Mouse (Mus musculus) intestine, postnatal 0 days (tissue): ENCODE data around the gene Plcg2. TPM values are rescaled to one million over a fixed set of nuclear protein-coding genes. Genes with fewer than 3 reads are reported as not detected.

Source experiments
- ATAC-seq: fragments of 200-750 bp; cut with Nextera tagmentation; 2 replicates; pipeline ENCODE4 v1.8.0; 2017; ENCODE audit warnings: mild to moderate bottlenecking, moderate TSS enrichment, moderate library complexity
- H3K27ac ChIP-seq: fragments of 300-500 bp; sonication (generic); 2 replicates; pipeline ENCODE4 v1.5.1; 2014; ENCODE audit warnings: mild to moderate bottlenecking, low read depth, low read length, moderate library complexity
- H3K27me3 ChIP-seq: fragments of 300-500 bp; sonication (generic); replicated peaks from 2 replicates; pipeline ENCODE4 v1.6.1; 2014; ENCODE audit warnings: low read length, mixed read lengths; ENCODE audit not compliant: control insufficient read depth, insufficient read depth
- H3K36me3 ChIP-seq: fragments of 300-500 bp; sonication (generic); 2 replicates; pipeline ENCODE4 v1.6.1; 2014; ENCODE audit warnings: mild to moderate bottlenecking, moderate library complexity; ENCODE audit not compliant: control insufficient read depth, insufficient read depth
- H3K4me1 ChIP-seq: fragments of 300-500 bp; sonication (generic); replicated peaks from 2 replicates; pipeline ENCODE4 v1.6.1; 2014; ENCODE audit warnings: antibody characterized with exemption, low read length, mixed read lengths; ENCODE audit not compliant: control insufficient read depth, insufficient read depth
- H3K4me2 ChIP-seq: fragments of 300-500 bp; sonication (generic); replicated peaks from 2 replicates; pipeline ENCODE4 v1.6.1; 2014; ENCODE audit warnings: low read depth, mild to moderate bottlenecking, moderate library complexity
- H3K4me3 ChIP-seq: fragments of 300-500 bp; sonication (generic); 2 replicates; pipeline ENCODE4 v1.5.1; 2014; ENCODE audit warnings: low read depth, low read length
- H3K9ac ChIP-seq: fragments of 300-500 bp; sonication (generic); 2 replicates; pipeline ENCODE4 v1.6.1; 2014; ENCODE audit warnings: mild to moderate bottlenecking, low read depth, low read length
- H3K9me3 ChIP-seq: fragments of 300-500 bp; sonication (generic); 2 replicates; pipeline ENCODE4 v1.6.1; 2016; ENCODE audit warnings: mixed run types; ENCODE audit not compliant: control insufficient read depth
- CTCF ChIP-seq: sonication (generic); IDR thresholded peaks from 2 replicates; pipeline ENCODE4 v1.5.1; 2016; ENCODE audit warnings: low read depth, mild to moderate bottlenecking, control low read depth, antibody characterized with exemption, moderate library complexity
- WGBS: fragments of 180-500 bp; shearing (Covaris S2); extraction: QIAGEN DNeasy Blood & Tissue Kit; methylation state at CpG from one replicate; pipeline ENCODE4 v1.1.7; 2014; 5-methylcytosine and 5-hydroxymethylcytosine counted together
- polyA plus RNA-seq: library from polyadenylated mRNA; unstranded; fragments of >200 nt; fragmentation: Nextera tagmentation; extraction: Ambion mirVana; gene quantifications from 2 replicates; pipeline ENCODE4 v1.2.1, GENCODE M21; 2015

The Plcg2 gene
- polyA plus RNA-seq, 1 experiment from 2014 or later = 1.5 TPM

DNA sequence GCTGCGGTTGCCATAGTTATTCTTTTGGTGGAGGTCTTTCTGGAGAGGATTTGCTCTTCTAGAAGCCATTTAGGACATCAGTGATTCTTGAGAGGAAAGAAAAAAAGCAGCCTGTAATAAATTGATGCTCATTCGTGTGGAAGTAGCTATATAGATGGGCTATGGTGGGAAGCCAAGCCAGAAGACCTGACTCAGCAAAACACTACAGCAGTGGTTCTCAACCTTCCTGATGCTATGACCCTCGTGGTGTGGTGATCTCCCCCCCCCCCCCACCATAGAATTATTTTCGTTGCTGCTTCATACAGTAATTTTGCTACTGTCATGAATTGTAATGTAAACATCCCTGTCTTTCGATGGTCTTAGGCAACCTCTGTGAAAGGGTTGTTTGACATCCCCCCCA, 134.4 kb downstream of the Plcg2 start:
- no peak for TF ChIP-seq CTCF
- Histone ChIP-seq H3K9ac (no peak overlapping the region), H3K4me3 (no peak overlapping the region), H3K27ac (no peak overlapping the region), H3K4me1 (no peaks in the 10 kb centered on the region), H3K9me3 (no peaks in the 10 kb centered on the region), H3K4me2 (no peak overlapping the region), H3K36me3 (no peaks in the 10 kb centered on the region), H3K27me3 (no peaks in the 10 kb centered on the region)
- ATAC-seq = no peak
- WGBS = 72% methylated on average over 5 of the region's 5 CpGs

DNA sequence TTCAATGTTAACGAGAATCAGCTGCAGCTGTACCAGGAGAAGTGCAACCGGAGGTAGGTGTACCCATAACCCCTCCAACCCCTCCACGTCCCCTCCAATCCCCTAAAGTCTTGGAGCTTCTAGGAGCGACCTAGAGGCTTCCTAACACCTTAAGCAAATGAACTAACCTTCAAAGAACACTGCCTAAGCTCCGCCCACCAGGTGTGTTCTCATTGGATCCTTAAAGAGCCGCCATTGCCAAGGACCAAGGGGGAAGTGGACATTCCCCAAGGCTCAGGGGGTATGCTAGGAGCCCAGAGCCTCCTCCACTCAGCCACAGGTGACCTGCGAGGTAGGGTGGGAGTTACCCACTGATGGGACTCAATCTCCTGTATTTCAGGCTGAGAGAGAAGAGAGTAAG, 136.3 kb downstream of the Plcg2 start:
- H3K9me3 ChIP-seq = no peaks in the 10 kb centered on the region
- H3K27me3 ChIP-seq = no peaks in the 10 kb centered on the region
- H3K36me3 ChIP-seq = no peaks in the 10 kb centered on the region
- H3K4me3 ChIP-seq = no peak overlapping the region
- H3K9ac ChIP-seq = no peak overlapping the region
- 90% methylated on average over 7 of the region's 7 CpGs for WGBS
- H3K27ac ChIP-seq = no peak overlapping the region
- no peak for ATAC-seq
- H3K4me1 ChIP-seq = no peaks in the 10 kb centered on the region
- no peak for TF ChIP-seq CTCF
- no peak overlapping the region for H3K4me2 ChIP-seq

- no peaks in the 10 kb centered on the region for H3K36me3 ChIP-seq
- no peaks in the 10 kb centered on the region for H3K4me1 ChIP-seq
- H3K27ac ChIP-seq = no peak overlapping the region
- ATAC-seq = no peak
- 64% methylated on average over 3 of the region's 3 CpGs for WGBS
- H3K27me3 ChIP-seq = no peaks in the 10 kb centered on the region
- H3K4me3 ChIP-seq = no peak overlapping the region
- peaks cover 4% of the 10 kb centered on the region; the same call in 1 of the 2 replicates for H3K9me3 ChIP-seq
- no peak overlapping the region for H3K9ac ChIP-seq
- H3K4me2 ChIP-seq = no peak overlapping the region
- TF ChIP-seq CTCF = peak; percentile 34
Observed at GRCm38 (mm10) chr8:117637462-117637861, 139.4 kb downstream of the Plcg2 start.

DNA sequence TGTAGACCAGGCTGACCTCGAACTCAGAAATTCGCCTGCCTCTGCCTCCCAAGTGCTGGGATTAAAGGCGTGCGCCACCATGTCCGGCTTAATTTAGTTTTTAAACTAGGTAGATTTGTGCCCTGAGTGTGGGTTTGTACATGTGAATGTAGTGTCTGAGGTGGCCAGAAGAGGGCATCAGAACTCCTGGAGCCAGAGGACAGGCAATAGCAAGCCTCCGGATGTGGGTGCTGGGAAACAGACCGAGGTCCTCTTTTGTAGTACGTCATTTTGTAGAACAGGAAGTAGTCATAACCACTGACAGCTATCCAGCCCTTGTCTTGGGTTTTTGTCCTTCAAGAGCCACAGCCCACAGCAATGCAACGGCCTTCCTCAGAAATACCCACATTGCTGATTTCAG, 141.5 kb downstream of the Plcg2 start:
- WGBS = 95% methylated on average over 9 of the region's 9 CpGs

DNA sequence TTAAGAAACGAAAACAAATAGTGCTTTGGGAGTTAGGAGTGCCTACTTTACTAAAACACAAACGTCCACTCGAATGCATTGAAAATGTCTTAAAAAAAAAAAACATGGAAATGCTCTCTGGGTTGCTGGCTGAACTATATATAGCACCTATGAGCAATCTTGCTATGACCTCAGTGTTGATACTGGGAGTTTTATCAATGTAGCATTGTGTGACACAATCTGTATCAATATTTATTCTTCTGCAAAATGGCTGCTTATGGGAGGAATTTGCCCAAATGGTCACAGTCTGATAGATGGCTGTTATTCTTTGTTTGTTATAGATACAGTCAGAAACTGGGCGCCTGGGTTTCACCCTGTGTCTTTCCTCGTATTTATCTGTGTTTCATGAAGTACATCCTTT, 147.4 kb downstream of the Plcg2 start:
- ATAC-seq = no peak
- no peak overlapping the region for H3K4me2 ChIP-seq
- no peak overlapping the region for H3K27ac ChIP-seq
- no peaks in the 10 kb centered on the region for H3K27me3 ChIP-seq
- no peaks in the 10 kb centered on the region for H3K36me3 ChIP-seq
- H3K4me1 ChIP-seq = no peaks in the 10 kb centered on the region
- H3K9ac ChIP-seq = no peak overlapping the region
- WGBS = 30% methylated on average over 5 of the region's 5 CpGs
- 0 out of 2 replicates have a peak, but pooled peaks cover 6% of the 10 kb centered on the region for H3K9me3 ChIP-seq
- TF ChIP-seq CTCF = no peak
- no peak overlapping the region for H3K4me3 ChIP-seq

More for the DNA sequence above, 141.5 kb downstream of the Plcg2 start:
- H3K4me1 ChIP-seq = no peaks in the 10 kb centered on the region
- H3K27ac ChIP-seq = no peak overlapping the region
- no peaks in the 10 kb centered on the region for H3K36me3 ChIP-seq
- H3K4me3 ChIP-seq = no peak overlapping the region
- H3K27me3 ChIP-seq = no peaks in the 10 kb centered on the region
- H3K4me2 ChIP-seq = no peak overlapping the region
- H3K9me3 ChIP-seq = peaks cover 4% of the 10 kb centered on the region; the same call in 1 of the 2 replicates
- ATAC-seq = no peak
- no peak overlapping the region for H3K9ac ChIP-seq
- 0 out of 2 replicates have a peak, but pooled peaks have one; percentile 21 for TF ChIP-seq CTCF

DNA sequence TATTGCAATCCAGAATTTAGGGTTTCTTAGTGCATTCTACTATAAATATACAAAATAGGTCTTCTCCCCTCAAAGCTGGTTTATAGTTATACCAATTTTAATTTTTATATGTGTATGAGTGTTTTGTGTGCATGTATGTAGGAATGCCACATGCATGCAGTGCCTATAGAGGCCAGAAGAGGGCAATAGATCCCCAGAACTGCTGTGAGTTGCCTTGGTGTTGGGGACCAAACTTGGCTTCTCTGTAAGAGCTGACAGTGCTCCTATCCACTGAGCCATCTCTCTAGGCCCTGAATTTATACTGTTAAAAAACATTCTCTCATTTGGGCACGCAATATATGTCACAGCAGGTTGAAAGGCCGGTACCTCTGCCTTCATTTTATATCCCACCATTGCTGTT, 147.9 kb downstream of the Plcg2 start:
- no peak overlapping the region for H3K9ac ChIP-seq
- H3K4me3 ChIP-seq = no peak overlapping the region
- H3K4me2 ChIP-seq = no peak overlapping the region; the same call in 1 of the 2 replicates
- H3K9me3 ChIP-seq = 0 out of 2 replicates have a peak, but pooled peaks cover 6% of the 10 kb centered on the region
- H3K4me1 ChIP-seq = no peaks in the 10 kb centered on the region
- H3K27ac ChIP-seq = no peak overlapping the region
- peak; percentile 91 for TF ChIP-seq CTCF
- peak; percentile 74 for ATAC-seq
- WGBS = 22% methylated on average over 2 of the region's 2 CpGs
- H3K36me3 ChIP-seq = no peaks in the 10 kb centered on the region
- no peaks in the 10 kb centered on the region for H3K27me3 ChIP-seq

GRCm38 (mm10) chr8:117646440-117646839, 148.3 kb downstream of the Plcg2 start:
- H3K4me1 ChIP-seq = no peaks in the 10 kb centered on the region
- TF ChIP-seq CTCF = no peak
- H3K27ac ChIP-seq = no peak overlapping the region; the same call in 1 of the 2 replicates
- no peaks in the 10 kb centered on the region for H3K27me3 ChIP-seq
- no peak overlapping the region for H3K9ac ChIP-seq
- WGBS = 31% methylated on average over 5 of the region's 5 CpGs
- no peaks in the 10 kb centered on the region for H3K36me3 ChIP-seq
- H3K9me3 ChIP-seq = 0 out of 2 replicates have a peak, but pooled peaks cover 6% of the 10 kb centered on the region
- no peak overlapping the region for H3K4me3 ChIP-seq
- no peak overlapping the region; the same call in 1 of the 2 replicates for H3K4me2 ChIP-seq
- peak; percentile 83 for ATAC-seq
